ENCODE assay signal across 7 mouse cellular contexts in genomic region chr11:101138536-101139181, GRCm38 (mm10). TPM values are rescaled to one million over a fixed set of nuclear protein-coding genes. Genes with fewer than 3 reads are reported as not detected.
DNase-seq lines count a peak whose midpoint lies in the region; ATAC-seq and TF ChIP-seq lines count a peak whose summit lies in the region.

No protein-coding gene starts in this region.

- peak; percentile 53 for ATAC-seq in hindbrain, embryonic 11.5 days (ENCODE audit: low FRiP score)
- ATAC-seq in limb, embryonic 14.5 days (ENCODE audit: low FRiP score, low read depth): no peak

- WGBS in hindbrain, embryonic 11.5 days: 24% methylated on average over 15 of the region's 15 CpGs
- WGBS in limb, embryonic 14.5 days: 22% methylated on average over 15 of the region's 15 CpGs

- peak overlapping the region; percentile 16; the same call in 1 of the 2 replicates for H3K4me3 ChIP-seq in hindbrain, embryonic 11.5 days (ENCODE audit: low read depth, low read length)
- peak overlapping the region; percentile 7; the same call in 1 of the 2 replicates for H3K4me3 ChIP-seq in limb, embryonic 14.5 days (replicated peaks; ENCODE audit: low read length)

- TF ChIP-seq POLR2A in limb, embryonic 14.5 days (IDR thresholded peaks at IDR 0.05; ENCODE audit: borderline replicate concordance, extremely low read depth, insufficient read depth, insufficient read length): no peak

- H3K9ac ChIP-seq in hindbrain, embryonic 11.5 days (ENCODE audit: low read depth, low read length): peak overlapping the region; percentile 28; the same call in 1 of the 2 replicates
- H3K9ac ChIP-seq in limb, embryonic 14.5 days (ENCODE audit: low read depth, low read length, severe bottlenecking): no peak overlapping the region

- 0 out of 2 replicates have a peak, but pooled peaks cover 3% of the 10 kb centered on the region for H3K4me1 ChIP-seq in hindbrain, embryonic 11.5 days (replicated peaks; ENCODE audit: control insufficient read depth, insufficient read depth, low read length)
- no peaks in the 10 kb centered on the region for H3K4me1 ChIP-seq in limb, embryonic 14.5 days (ENCODE audit: control insufficient read depth, insufficient read depth, low read length)

- no peaks in the 10 kb centered on the region for H3K27me3 ChIP-seq in hindbrain, embryonic 11.5 days (ENCODE audit: control insufficient read depth, insufficient read depth, low read length)
- H3K27me3 ChIP-seq in limb, embryonic 14.5 days (ENCODE audit: control insufficient read depth, insufficient read depth, low read length): no peaks in the 10 kb centered on the region

- peak overlapping the region; percentile 21; the same call in 1 of the 2 replicates for H3K4me2 ChIP-seq in hindbrain, embryonic 11.5 days (replicated peaks; ENCODE audit: low read depth, low read length)
- peak overlapping the region; percentile 15; the same call in 1 of the 2 replicates for H3K4me2 ChIP-seq in limb, embryonic 14.5 days (replicated peaks; ENCODE audit: low read depth, low read length, severe bottlenecking)

- no peaks in the 10 kb centered on the region for H3K36me3 ChIP-seq in hindbrain, embryonic 11.5 days (ENCODE audit: control insufficient read depth, insufficient read depth, low read length)
- no peaks in the 10 kb centered on the region for H3K36me3 ChIP-seq in limb, embryonic 14.5 days (ENCODE audit: control insufficient read depth, insufficient read depth, low read length)

- peak overlapping the region; percentile 62 for H3K27ac ChIP-seq in hindbrain, embryonic 11.5 days (ENCODE audit: low read depth, low read length)
- no peak overlapping the region for H3K27ac ChIP-seq in limb, embryonic 14.5 days (replicated peaks; ENCODE audit: low read depth, low read length)

- H3K9me3 ChIP-seq in hindbrain, embryonic 11.5 days (ENCODE audit: control insufficient read depth, low read length): no peaks in the 10 kb centered on the region
- no peaks in the 10 kb centered on the region for H3K9me3 ChIP-seq in limb, embryonic 14.5 days (ENCODE audit: control insufficient read depth, low read length)

- DNase-seq in R1 (ENCODE audit: low read depth, low spot score): peak; percentile 78
- peak; percentile 71 for DNase-seq in embryo, embryonic 10 days (ENCODE audit: low spot score)
- peak; percentile 69 for DNase-seq in hindbrain, embryonic 11.5 days (ENCODE audit: low spot score)
- no peak for DNase-seq in limb, embryonic 14.5 days (ENCODE audit: low spot score)
- peak; percentile 97 for DNase-seq in retina, postnatal 1 day
- DNase-seq in thymus, postnatal 14 days: no peak
- no peak for DNase-seq in right cerebral cortex, postnatal 25 days

RNA-seq across cellular contexts. Expression of gene Tubg2, which starts 17.0 kb away (rescaled TPM):
- 5.5 and 5.7 TPM in 2 replicates for polyA plus RNA-seq in hindbrain, embryonic 11.5 days (2014; fragmentation: Nextera tagmentation; extraction: Ambion mirVana)
- 6.2 and 7.3 TPM in 2 replicates for polyA plus RNA-seq in limb, embryonic 14.5 days (2012; rRNA removed)
- polyA plus RNA-seq in limb, embryonic 14.5 days (2014; fragmentation: Nextera tagmentation; extraction: Ambion mirVana): 7.1 and 8.0 TPM in 2 replicates

RNA-seq across cellular contexts. Expression of gene Tubg1, which starts 18.9 kb away (rescaled TPM):
- polyA plus RNA-seq in hindbrain, embryonic 11.5 days (2014; fragmentation: Nextera tagmentation; extraction: Ambion mirVana): 97.7 and 98.6 TPM in 2 replicates
- 32.4 and 36.8 TPM in 2 replicates for polyA plus RNA-seq in limb, embryonic 14.5 days (2012; rRNA removed)
- 52.5 and 52.7 TPM in 2 replicates for polyA plus RNA-seq in limb, embryonic 14.5 days (2014; fragmentation: Nextera tagmentation; extraction: Ambion mirVana)

RNA-seq across cellular contexts. Expression of gene Retreg3, which starts 19.0 kb away (rescaled TPM):
- polyA plus RNA-seq in hindbrain, embryonic 11.5 days (2014; fragmentation: Nextera tagmentation; extraction: Ambion mirVana): 10.7 and 12.0 TPM in 2 replicates
- polyA plus RNA-seq in limb, embryonic 14.5 days (2012; rRNA removed): 53.6 and 65.4 TPM in 2 replicates
- polyA plus RNA-seq in limb, embryonic 14.5 days (2014; fragmentation: Nextera tagmentation; extraction: Ambion mirVana): 11.3 and 12.7 TPM in 2 replicates

RNA-seq across cellular contexts. Expression of gene Cntnap1, which starts 31.7 kb away (rescaled TPM):
- polyA plus RNA-seq in hindbrain, embryonic 11.5 days (2014; fragmentation: Nextera tagmentation; extraction: Ambion mirVana): 0.29 and 0.39 TPM in 2 replicates
- 1.5 and 2.1 TPM in 2 replicates for polyA plus RNA-seq in limb, embryonic 14.5 days (2012; rRNA removed)
- 0.56 and 0.64 TPM in 2 replicates for polyA plus RNA-seq in limb, embryonic 14.5 days (2014; fragmentation: Nextera tagmentation; extraction: Ambion mirVana)

RNA-seq across cellular contexts. Expression of gene Plekhh3, which starts 32.5 kb away (rescaled TPM):
- 7.7 and 8.2 TPM in 2 replicates for polyA plus RNA-seq in hindbrain, embryonic 11.5 days (2014; fragmentation: Nextera tagmentation; extraction: Ambion mirVana)
- 17.4 and 20.6 TPM in 2 replicates for polyA plus RNA-seq in limb, embryonic 14.5 days (2012; rRNA removed)
- 19.6 and 20.5 TPM in 2 replicates for polyA plus RNA-seq in limb, embryonic 14.5 days (2014; fragmentation: Nextera tagmentation; extraction: Ambion mirVana)

Comparison
In these comparisons a context has a peak if more than half of its experiments do, and no peak if none do; other contexts are left out.
1. DNase-seq: peak in R1 (single experiment), embryo, embryonic 10 days (single experiment), hindbrain, embryonic 11.5 days (single experiment) and retina, postnatal 1 day (single experiment); none in limb, embryonic 14.5 days (single experiment), thymus, postnatal 14 days (single experiment) and right cerebral cortex, postnatal 25 days (single experiment).